Mouse (Mus musculus): ENCODE data around the gene Top1.

- TF ChIP-seq RCOR1 (conservative IDR thresholded peaks at IDR 0.05; ENCODE audit: low read depth, low read length) (no peak), IRF4 (IDR thresholded peaks at IDR 0.05; ENCODE audit: low read depth, low read length) (no peak), CHD1 (IDR thresholded peaks at IDR 0.05; ENCODE audit: low read depth, low read length) (no peak), ZKSCAN1 (IDR thresholded peaks at IDR 0.05; ENCODE audit: borderline replicate concordance, low read depth, low read length) (no peak)
Measured at GRCm38 (mm10) chr2:160760433-160761184, 114.9 kb downstream of the Top1 start.

All from CH12.LX (cell line).